Mouse (Mus musculus): ENCODE data around the gene Pald1. TPM values are rescaled to one million over a fixed set of nuclear protein-coding genes. Genes with fewer than 3 reads are reported as not detected.
A peak's percentile ranks its signal among the peaks of the same experiment; 100 is the strongest.

Gene Pald1
- total and polyA plus RNA-seq, 2 experiments from 2014 or later: 14.4 to 23.7 TPM

GRCm38 (mm10) chr10:61392584-61392983, 9.3 kb upstream of the Pald1 start:
- no peaks in the 10 kb centered on the region for H3K36me3 ChIP-seq (ENCODE audit: insufficient read depth)
- DNase-seq: no peak
- no peak overlapping the region for H3K4me3 ChIP-seq (ENCODE audit: low read depth, low read length)
- no peak overlapping the region for H3K9ac ChIP-seq
- ATAC-seq: no peak
- 64% methylated on average over 4 of the region's 4 CpGs for WGBS
- H3K27ac ChIP-seq (ENCODE audit: low read depth, low read length): no peak overlapping the region
- no peak for TF ChIP-seq CTCF (IDR thresholded peaks at IDR 0.05; ENCODE audit: low read depth)
- H3K27me3 ChIP-seq (ENCODE audit: insufficient read depth, low read length): no peaks in the 10 kb centered on the region
- no peak overlapping the region for H3K4me2 ChIP-seq (ENCODE audit: low read depth)
- H3K9me3 ChIP-seq (ENCODE audit: low read length): no peaks in the 10 kb centered on the region
- H3K4me1 ChIP-seq (ENCODE audit: insufficient read depth): no peaks in the 10 kb centered on the region

- Histone ChIP-seq H3K36me3 (ENCODE audit: insufficient read depth) (no peaks in the 10 kb centered on the region), H3K9ac (no peak overlapping the region), H3K27ac (ENCODE audit: low read depth, low read length) (no peak overlapping the region), H3K27me3 (ENCODE audit: insufficient read depth, low read length) (no peaks in the 10 kb centered on the region), H3K4me2 (ENCODE audit: low read depth) (no peak overlapping the region), H3K4me1 (ENCODE audit: insufficient read depth) (no peaks in the 10 kb centered on the region), H3K4me3 (ENCODE audit: low read depth, low read length) (no peak overlapping the region), H3K9me3 (ENCODE audit: low read length) (no peaks in the 10 kb centered on the region)
- 68% methylated on average over 2 of the region's 2 CpGs for WGBS
- no peak for TF ChIP-seq CTCF (IDR thresholded peaks at IDR 0.05; ENCODE audit: low read depth)
- no peak for ATAC-seq
- DNase-seq: no peak
These were observed 6.8 kb upstream of the Pald1 start for GRCm38 (mm10) chr10:61390148-61390547.

- WGBS: 31% methylated on average over 5 of the region's 5 CpGs
- no peaks in the 10 kb centered on the region for H3K9me3 ChIP-seq (ENCODE audit: low read length)
- H3K27ac ChIP-seq (ENCODE audit: low read depth, low read length): no peak overlapping the region
- no peak overlapping the region for H3K4me3 ChIP-seq (ENCODE audit: low read depth, low read length)
- DNase-seq (no peak), ATAC-seq (no peak)
- no peaks in the 10 kb centered on the region for H3K27me3 ChIP-seq (ENCODE audit: insufficient read depth, low read length)
- peaks cover 4% of the 10 kb centered on the region; the same call in 1 of the 2 replicates for H3K4me1 ChIP-seq (ENCODE audit: insufficient read depth)
- H3K36me3 ChIP-seq (ENCODE audit: insufficient read depth): no peaks in the 10 kb centered on the region
- no peak for TF ChIP-seq CTCF (IDR thresholded peaks at IDR 0.05; ENCODE audit: low read depth)
- no peak overlapping the region for H3K4me2 ChIP-seq (ENCODE audit: low read depth)
- H3K9ac ChIP-seq: no peak overlapping the region
These were observed 5.7 kb upstream of the Pald1 start for GRCm38 (mm10) chr10:61389020-61389419.

- Histone ChIP-seq H3K4me2 (ENCODE audit: low read depth) (no peak overlapping the region), H3K9ac (no peak overlapping the region), H3K27me3 (ENCODE audit: insufficient read depth, low read length) (no peaks in the 10 kb centered on the region), H3K9me3 (ENCODE audit: low read length) (no peaks in the 10 kb centered on the region), H3K27ac (ENCODE audit: low read depth, low read length) (no peak overlapping the region), H3K4me3 (ENCODE audit: low read depth, low read length) (no peak overlapping the region), H3K4me1 (ENCODE audit: insufficient read depth) (peaks cover 9% of the 10 kb centered on the region; the same call in 1 of the 2 replicates), H3K36me3 (ENCODE audit: insufficient read depth) (no peaks in the 10 kb centered on the region)
- no peak for DNase-seq
- no peak for TF ChIP-seq CTCF (IDR thresholded peaks at IDR 0.05; ENCODE audit: low read depth)
- ATAC-seq: no peak
- WGBS: 81% methylated on average over 6 of the region's 6 CpGs
These were observed 3.0 kb upstream of the Pald1 start for GRCm38 (mm10) chr10:61386284-61386683.

- Histone ChIP-seq H3K4me1 (ENCODE audit: insufficient read depth) (peaks cover 12% of the 10 kb centered on the region; the same call in 1 of the 2 replicates), H3K9ac (no peak overlapping the region), H3K27ac (ENCODE audit: low read depth, low read length) (no peak overlapping the region), H3K9me3 (ENCODE audit: low read length) (no peaks in the 10 kb centered on the region), H3K4me3 (ENCODE audit: low read depth, low read length) (no peak overlapping the region), H3K4me2 (ENCODE audit: low read depth) (no peak overlapping the region), H3K27me3 (ENCODE audit: insufficient read depth, low read length) (no peaks in the 10 kb centered on the region), H3K36me3 (ENCODE audit: insufficient read depth) (no peaks in the 10 kb centered on the region)
- ATAC-seq (no peak), DNase-seq (no peak)
- WGBS: 84% methylated on average over 6 of the region's 6 CpGs
- no peak for TF ChIP-seq CTCF (IDR thresholded peaks at IDR 0.05; ENCODE audit: low read depth)
These were observed 1.8 kb upstream of the Pald1 start for GRCm38 (mm10) chr10:61385174-61385573.

- Histone ChIP-seq H3K9ac (peak overlapping the region; percentile 77), H3K4me3 (ENCODE audit: low read depth, low read length) (peak overlapping the region; percentile 66), H3K9me3 (ENCODE audit: low read length) (no peaks in the 10 kb centered on the region), H3K36me3 (ENCODE audit: insufficient read depth) (no peaks in the 10 kb centered on the region), H3K27me3 (ENCODE audit: insufficient read depth, low read length) (no peaks in the 10 kb centered on the region), H3K4me1 (ENCODE audit: insufficient read depth) (peaks cover 13% of the 10 kb centered on the region; the same call in 1 of the 2 replicates), H3K4me2 (ENCODE audit: low read depth) (peak overlapping the region; percentile 89), H3K27ac (ENCODE audit: low read depth, low read length) (peak overlapping the region; percentile 50; the same call in 1 of the 2 replicates)
- DNase-seq (no peak), ATAC-seq (peak; percentile 36)
- WGBS: 4% methylated on average over 11 of the region's 11 CpGs
- no peak for TF ChIP-seq CTCF (IDR thresholded peaks at IDR 0.05; ENCODE audit: low read depth)
These were observed 351 bp upstream of the Pald1 start for GRCm38 (mm10) chr10:61383715-61384047.

- ATAC-seq (no peak), DNase-seq (peak; percentile 22)
- Histone ChIP-seq H3K9ac (peak overlapping the region; percentile 77; the same call in 1 of the 2 replicates), H3K9me3 (ENCODE audit: low read length) (no peaks in the 10 kb centered on the region), H3K4me3 (ENCODE audit: low read depth, low read length) (peak overlapping the region; percentile 66), H3K36me3 (ENCODE audit: insufficient read depth) (no peaks in the 10 kb centered on the region), H3K4me1 (ENCODE audit: insufficient read depth) (peaks cover 13% of the 10 kb centered on the region; the same call in 1 of the 2 replicates), H3K27ac (ENCODE audit: low read depth, low read length) (no peak overlapping the region), H3K4me2 (ENCODE audit: low read depth) (peak overlapping the region; percentile 89), H3K27me3 (ENCODE audit: insufficient read depth, low read length) (no peaks in the 10 kb centered on the region)
- 2% methylated on average over 8 of the region's 8 CpGs for WGBS
- TF ChIP-seq CTCF (IDR thresholded peaks at IDR 0.05; ENCODE audit: low read depth): no peak
These were observed 1.0 kb downstream of the Pald1 start for GRCm38 (mm10) chr10:61382281-61382731.
